Mouse (Mus musculus): ENCODE results near the gene Wipf3.

- no peak for TF ChIP-seq CTCF (IDR thresholded peaks at IDR 0.05; ENCODE audit: low read depth, low read length)
- no peak for TF ChIP-seq POLR2A (IDR thresholded peaks at IDR 0.05; ENCODE audit: insufficient read depth, low read length)
- no peak for TF ChIP-seq EP300 (IDR thresholded peaks at IDR 0.05; ENCODE audit: insufficient read depth, low read depth, low read length)
These were observed 19.0 kb upstream of the Wipf3 start for GRCm38 (mm10) chr6:54410451-54410850.
